Mouse (Mus musculus) liver, embryonic 16.5 days (tissue): ENCODE data around the gene Abhd12. TPM values are rescaled to one million over a fixed set of nuclear protein-coding genes. Genes with fewer than 3 reads are reported as not detected.

Source experiments
- ATAC-seq: fragments of 200-750 bp; cut with Nextera tagmentation; 2 replicates; pipeline ENCODE4 v1.8.0; 2017; ENCODE audit warnings: low read depth, mild to moderate bottlenecking, moderate number of reproducible peaks, moderate library complexity
- H3K27ac ChIP-seq: fragments of 300-500 bp; sonication (generic); 2 replicates; pipeline ENCODE4 v1.5.1; 2014; ENCODE audit warnings: mild to moderate bottlenecking, low read length
- H3K27me3 ChIP-seq: fragments of 300-500 bp; sonication (generic); 2 replicates; pipeline ENCODE4 v1.6.1; 2014; ENCODE audit warnings: low read depth, low read length, mixed read lengths; ENCODE audit not compliant: control insufficient read depth, insufficient read depth
- H3K36me3 ChIP-seq: fragments of 300-500 bp; sonication (generic); 2 replicates; pipeline ENCODE4 v1.6.1; 2014; ENCODE audit warnings: mild to moderate bottlenecking; ENCODE audit not compliant: control insufficient read depth, insufficient read depth
- H3K4me1 ChIP-seq: fragments of 300-500 bp; sonication (generic); 2 replicates; pipeline ENCODE4 v1.6.1; 2014; ENCODE audit warnings: low read depth, low read length, mixed read lengths; ENCODE audit not compliant: control insufficient read depth
- H3K4me2 ChIP-seq: fragments of 300-500 bp; sonication (generic); 2 replicates; pipeline ENCODE4 v1.6.1; 2014; ENCODE audit warnings: low read depth, low read length, mixed read lengths
- H3K4me3 ChIP-seq: fragments of 300-500 bp; sonication (generic); 2 replicates; pipeline ENCODE4 v1.5.1; 2014; ENCODE audit warnings: low read depth, mild to moderate bottlenecking, low read length
- H3K9ac ChIP-seq: fragments of 300-500 bp; sonication (generic); 2 replicates; pipeline ENCODE4 v1.6.1; 2014; ENCODE audit warnings: low read depth, low read length
- H3K9me3 ChIP-seq: fragments of 300-500 bp; sonication (generic); replicated peaks from 2 replicates; pipeline ENCODE4 v1.6.1; 2016; ENCODE audit warnings: low read length; ENCODE audit not compliant: control insufficient read depth
- WGBS: fragments of 180-500 bp; shearing (Covaris S2); extraction: QIAGEN DNeasy Blood & Tissue Kit; methylation state at CpG from one replicate; pipeline ENCODE4 v1.1.7; 2014; ENCODE audit not compliant: insufficient replicate concordance; 5-methylcytosine and 5-hydroxymethylcytosine counted together
- polyA plus RNA-seq: library from polyadenylated mRNA; unstranded; fragments of >200 nt; fragmentation: Nextera tagmentation; extraction: Ambion mirVana; gene quantifications from 2 replicates; pipeline ENCODE4 v1.2.1, GENCODE M21; 2015

Gene Abhd12
- polyA plus RNA-seq, 1 experiment from 2014 or later, result 19.0 TPM

- Histone ChIP-seq H3K4me1 (no peaks in the 10 kb centered on the region; the same call in 1 of the 2 replicates), H3K9me3 (no peaks in the 10 kb centered on the region), H3K9ac (no peak overlapping the region), H3K27me3 (no peaks in the 10 kb centered on the region), H3K4me2 (no peak overlapping the region), H3K4me3 (no peak overlapping the region), H3K36me3 (no peaks in the 10 kb centered on the region), H3K27ac (no peak overlapping the region)
- WGBS, result 68% methylated on average over 1 of the region's 1 CpGs
- no peak for ATAC-seq
Observed at GRCm38 (mm10) chr2:150875226-150875625, 29.3 kb downstream of the Abhd12 start.

- Histone ChIP-seq H3K27me3 (no peaks in the 10 kb centered on the region), H3K4me1 (no peaks in the 10 kb centered on the region; the same call in 1 of the 2 replicates), H3K27ac (no peak overlapping the region), H3K36me3 (no peaks in the 10 kb centered on the region), H3K4me2 (no peak overlapping the region), H3K9me3 (no peaks in the 10 kb centered on the region), H3K4me3 (no peak overlapping the region), H3K9ac (no peak overlapping the region)
- ATAC-seq, result no peak
- WGBS, result 64% methylated on average over 1 of the region's 1 CpGs
Observed at GRCm38 (mm10) chr2:150874508-150874907, 30.0 kb downstream of the Abhd12 start.

- no peak for ATAC-seq
- Histone ChIP-seq H3K4me1 (no peaks in the 10 kb centered on the region), H3K4me3 (no peak overlapping the region), H3K4me2 (no peak overlapping the region), H3K36me3 (no peaks in the 10 kb centered on the region), H3K27ac (no peak overlapping the region), H3K9me3 (no peaks in the 10 kb centered on the region), H3K9ac (no peak overlapping the region), H3K27me3 (no peaks in the 10 kb centered on the region)
- WGBS, result 31% methylated on average over 1 of the region's 1 CpGs
Observed at GRCm38 (mm10) chr2:150869446-150869845, 35.1 kb downstream of the Abhd12 start.

- no peaks in the 10 kb centered on the region for H3K27me3 ChIP-seq
- no peak overlapping the region for H3K9ac ChIP-seq
- H3K4me3 ChIP-seq, result no peak overlapping the region
- H3K4me1 ChIP-seq, result no peaks in the 10 kb centered on the region
- H3K27ac ChIP-seq, result no peak overlapping the region
- no peaks in the 10 kb centered on the region for H3K9me3 ChIP-seq
- 66% methylated on average over 2 of the region's 2 CpGs for WGBS
- H3K36me3 ChIP-seq, result no peaks in the 10 kb centered on the region
- no peak for ATAC-seq
- no peak overlapping the region for H3K4me2 ChIP-seq
Observed at GRCm38 (mm10) chr2:150867021-150867420, 37.5 kb downstream of the Abhd12 start.

- no peak overlapping the region for H3K27ac ChIP-seq
- H3K36me3 ChIP-seq, result no peaks in the 10 kb centered on the region
- no peak overlapping the region for H3K4me3 ChIP-seq
- no peak for ATAC-seq
- H3K27me3 ChIP-seq, result no peaks in the 10 kb centered on the region
- 60% methylated on average over 2 of the region's 2 CpGs for WGBS
- no peak overlapping the region for H3K4me2 ChIP-seq
- no peaks in the 10 kb centered on the region for H3K4me1 ChIP-seq
- no peaks in the 10 kb centered on the region for H3K9me3 ChIP-seq
- H3K9ac ChIP-seq, result no peak overlapping the region
Observed at GRCm38 (mm10) chr2:150861128-150861527, 43.4 kb downstream of the Abhd12 start.

GRCm38 (mm10) chr2:150859709-150860470 lies 44.7 kb downstream of the Abhd12 start:
- H3K9ac ChIP-seq, result no peak overlapping the region
- H3K4me3 ChIP-seq, result no peak overlapping the region
- 64% methylated on average over 11 of the region's 11 CpGs for WGBS
- no peak for ATAC-seq
- H3K36me3 ChIP-seq, result no peaks in the 10 kb centered on the region
- H3K4me1 ChIP-seq, result no peaks in the 10 kb centered on the region
- H3K27ac ChIP-seq, result no peak overlapping the region
- H3K4me2 ChIP-seq, result no peak overlapping the region
- H3K27me3 ChIP-seq, result no peaks in the 10 kb centered on the region
- H3K9me3 ChIP-seq, result no peaks in the 10 kb centered on the region

- no peaks in the 10 kb centered on the region for H3K36me3 ChIP-seq
- H3K4me3 ChIP-seq, result no peak overlapping the region
- ATAC-seq, result no peak
- H3K27ac ChIP-seq, result no peak overlapping the region
- no peak overlapping the region for H3K4me2 ChIP-seq
- H3K4me1 ChIP-seq, result no peaks in the 10 kb centered on the region
- WGBS, result 64% methylated on average over 9 of the region's 9 CpGs
- no peaks in the 10 kb centered on the region for H3K9me3 ChIP-seq
- H3K27me3 ChIP-seq, result no peaks in the 10 kb centered on the region
- no peak overlapping the region for H3K9ac ChIP-seq
Observed at GRCm38 (mm10) chr2:150858724-150859487, 45.6 kb downstream of the Abhd12 start.

- no peaks in the 10 kb centered on the region for H3K36me3 ChIP-seq
- H3K9ac ChIP-seq, result no peak overlapping the region
- no peak overlapping the region for H3K4me2 ChIP-seq
Observed at GRCm38 (mm10) chr2:150855186-150855585, 49.4 kb downstream of the Abhd12 start.

GRCm38 (mm10) chr2:150851251-150851650 lies 53.3 kb downstream of the Abhd12 start:
- H3K9me3 ChIP-seq, result no peaks in the 10 kb centered on the region
- ATAC-seq, result no peak
- no peak overlapping the region for H3K4me3 ChIP-seq
- no peaks in the 10 kb centered on the region for H3K27me3 ChIP-seq
- H3K27ac ChIP-seq, result no peak overlapping the region
- H3K36me3 ChIP-seq, result no peaks in the 10 kb centered on the region
- H3K4me1 ChIP-seq, result no peaks in the 10 kb centered on the region
- 36% methylated on average over 9 of the region's 9 CpGs for WGBS
- no peak overlapping the region for H3K9ac ChIP-seq
- H3K4me2 ChIP-seq, result no peak overlapping the region

More at GRCm38 (mm10) chr2:150855186-150855585, 49.4 kb downstream of the Abhd12 start:
- H3K4me3 ChIP-seq, result no peak overlapping the region
- no peaks in the 10 kb centered on the region for H3K27me3 ChIP-seq
- H3K9me3 ChIP-seq, result no peaks in the 10 kb centered on the region
- no peak for ATAC-seq
- no peak overlapping the region for H3K27ac ChIP-seq
- no peaks in the 10 kb centered on the region for H3K4me1 ChIP-seq
